Mouse (Mus musculus) small intestine, adult 2 months (tissue): ENCODE measurements around the gene Hist1h1b. TPM values are rescaled to one million over a fixed set of nuclear protein-coding genes. Genes with fewer than 3 reads are reported as not detected.
"Not testable (repeated sequence)": the region's sequence is repeated elsewhere in the genome, so short reads cannot be mapped to it uniquely, and the experiment has no call there.

Experiments
- H3K27ac ChIP-seq: fragments of 200-500 bp; 2 replicates; pipeline ENCODE4 v1.5.1; 2012; ENCODE audit warnings: low read depth, low read length, control low read depth, inconsistent platforms; ENCODE audit not compliant: insufficient read depth
- H3K27me3 ChIP-seq: fragments of 200-500 bp; 2 replicates; pipeline ENCODE4 v1.6.1; 2012; ENCODE audit warnings: mild to moderate bottlenecking, moderate library complexity, low read length, inconsistent platforms; ENCODE audit not compliant: control insufficient read depth, insufficient read depth
- H3K36me3 ChIP-seq: fragments of 200-500 bp; 2 replicates; pipeline ENCODE4 v1.6.1; 2012; ENCODE audit warnings: mild to moderate bottlenecking, low read length, control low read depth, inconsistent platforms; ENCODE audit not compliant: control insufficient read depth, insufficient read depth
- H3K4me1 ChIP-seq: fragments of 200-500 bp; 2 replicates; pipeline ENCODE4 v1.6.1; 2012; ENCODE audit warnings: low read length, inconsistent platforms, mixed read lengths; ENCODE audit not compliant: control insufficient read depth, insufficient read depth, insufficient read length
- H3K4me3 ChIP-seq: fragments of 200-500 bp; 2 replicates; pipeline ENCODE4 v1.5.1; 2012; ENCODE audit warnings: low read depth, mild to moderate bottlenecking, control low read depth, inconsistent platforms, low read length, moderate library complexity
- CTCF ChIP-seq: fragments of 200-500 bp; IDR thresholded peaks from 2 replicates; pipeline ENCODE4 v1.5.1; 2012; ENCODE audit warnings: low read depth, mild to moderate bottlenecking, control low read depth, inconsistent platforms, low read length, moderate library complexity, mixed read lengths; ENCODE audit not compliant: insufficient replicate concordance, insufficient read length; ENCODE audit errors: extremely low read depth
- POLR2A ChIP-seq: fragments of 200-500 bp; IDR thresholded peaks from 2 replicates; pipeline ENCODE4 v1.6.1; 2012; ENCODE audit warnings: low read depth, mild to moderate bottlenecking, control low read depth, inconsistent platforms, low read length, moderate library complexity
- WGBS: fragments of 180-500 bp; shearing (Covaris S2); methylation state at CpG from one replicate; pipeline ENCODE4 v1.1.7; 2018; 5-methylcytosine and 5-hydroxymethylcytosine counted together
- polyA plus RNA-seq: library from polyadenylated mRNA; depleted of rRNA; stranded (reverse); fragments of >200 nt; gene quantifications from 2 replicates; pipeline ENCODE4 v1.2.3, GENCODE M21; 2012; rRNA removed

Gene Hist1h1b
- polyA plus RNA-seq, 1 experiment: 2.6 TPM

DNA sequence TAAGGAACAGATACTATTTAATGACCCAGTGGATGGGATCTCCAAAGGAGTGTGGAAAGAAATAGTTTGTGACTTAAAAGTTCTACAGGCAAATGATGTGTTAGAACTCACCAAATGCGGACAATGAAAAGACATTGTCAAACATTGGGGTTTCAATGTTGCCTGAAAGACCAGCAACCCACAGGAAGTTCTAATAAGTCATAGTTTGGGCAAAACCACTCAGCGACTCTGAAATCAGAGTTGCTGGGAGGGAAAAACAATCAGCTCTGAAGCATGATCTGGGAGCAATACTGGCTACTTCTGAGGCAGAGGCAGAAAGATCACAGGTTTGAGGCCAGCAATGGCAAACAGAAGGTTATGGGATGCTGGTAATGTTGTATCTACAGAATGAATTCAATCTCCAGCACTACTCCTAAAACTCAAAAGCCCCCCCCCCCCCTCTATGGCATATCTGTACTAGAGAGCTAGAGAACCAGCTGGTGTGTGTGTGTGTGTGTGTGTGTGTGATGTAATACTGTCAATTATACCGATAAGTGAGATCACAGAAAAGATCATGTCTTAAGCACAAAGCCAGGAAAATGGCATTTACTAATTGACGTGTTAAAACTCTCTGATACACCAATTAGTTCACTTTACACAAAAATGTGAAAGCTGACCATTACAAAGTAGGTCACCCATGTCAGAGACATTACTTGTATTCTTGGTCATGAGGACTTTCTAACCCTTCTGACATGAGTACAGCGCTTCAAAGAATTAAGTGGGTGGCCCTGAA is 30.9 kb downstream of the Hist1h1b start:
- TF ChIP-seq POLR2A (no peak), CTCF (no peak)
- H3K27ac ChIP-seq: peak overlapping the region; percentile 71
- H3K36me3 ChIP-seq: no peaks in the 10 kb centered on the region; the same call in 1 of the 2 replicates
- WGBS: 2% methylated on average over 5 of the region's 5 CpGs
- no peaks in the 10 kb centered on the region for H3K27me3 ChIP-seq
- H3K4me1 ChIP-seq: peaks cover 3% of the 10 kb centered on the region; the same call in 1 of the 2 replicates
- H3K4me3 ChIP-seq: peak overlapping the region; percentile 66

- no peak for TF ChIP-seq CTCF
- no peak for TF ChIP-seq POLR2A
- H3K4me3 ChIP-seq: no peak overlapping the region
- no peaks in the 10 kb centered on the region; the same call in 1 of the 2 replicates for H3K36me3 ChIP-seq
- 29% methylated on average over 1 of the region's 1 CpGs for WGBS
- H3K27me3 ChIP-seq: no peaks in the 10 kb centered on the region
- H3K4me1 ChIP-seq: peaks cover 3% of the 10 kb centered on the region; the same call in 1 of the 2 replicates
- H3K27ac ChIP-seq: no peak overlapping the region
Observed at GRCm38 (mm10) chr13:21745006-21745405, 35.4 kb downstream of the Hist1h1b start.

- not testable (repeated sequence) for H3K36me3 ChIP-seq, H3K27me3 ChIP-seq, H3K4me1 ChIP-seq
- H3K27ac ChIP-seq: peak within 1 kb of the TSS; percentile 59
- peak within 1 kb of the TSS; percentile 61 for H3K4me3 ChIP-seq
- WGBS: under 1% methylated on average over 48 of the region's 56 CpGs
- peak; percentile 71; the same call in 1 of the 2 replicates for TF ChIP-seq POLR2A
Observed at GRCm38 (mm10) chr13:21734906-21735767, 45.3 kb downstream of the Hist1h1b start, which contains the start of gene Hist1h4j. Gene Hist1h4j (plus strand): TSS chr13:21735064.

- Histone ChIP-seq H3K4me3 (peak overlapping the region; percentile 61), H3K27me3 (no peaks in the 10 kb centered on the region), H3K36me3 (no peaks in the 10 kb centered on the region), H3K27ac (peak overlapping the region; percentile 59), H3K4me1 (no peaks in the 10 kb centered on the region; the same call in 1 of the 2 replicates)
- WGBS: 0% methylated on average over 21 of the region's 21 CpGs
- TF ChIP-seq CTCF (peak; percentile 80; the same call in 1 of the 2 replicates), POLR2A (no peak)
Observed at GRCm38 (mm10) chr13:21734010-21734905, 46.2 kb downstream of the Hist1h1b start.

DNA sequence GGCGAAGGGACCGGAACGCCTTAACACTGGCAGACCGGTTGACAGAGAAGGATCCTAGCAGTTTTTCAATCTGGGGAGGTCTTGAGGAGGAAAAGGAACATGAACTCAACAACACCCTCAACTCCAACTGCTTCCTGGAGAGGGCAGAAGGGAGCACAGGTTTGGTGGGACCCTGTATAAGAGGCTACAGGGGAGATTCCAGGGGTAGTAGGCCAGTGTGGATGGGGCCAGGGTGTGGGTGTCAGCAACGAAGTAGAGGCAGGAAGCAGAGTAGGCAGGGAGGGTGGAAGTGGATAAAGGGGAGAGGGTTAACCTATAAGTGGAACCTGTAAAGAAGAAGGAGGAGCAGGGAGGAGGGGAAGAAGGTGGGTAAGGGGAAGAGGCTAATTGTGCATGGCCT is 47.0 kb downstream of the Hist1h1b start:
- Histone ChIP-seq H3K27me3 (no peaks in the 10 kb centered on the region), H3K4me1 (no peaks in the 10 kb centered on the region; the same call in 1 of the 2 replicates), H3K27ac (no peak overlapping the region), H3K4me3 (no peak overlapping the region), H3K36me3 (no peaks in the 10 kb centered on the region)
- TF ChIP-seq CTCF (no peak; the same call in 1 of the 2 replicates), POLR2A (no peak)
- WGBS: 89% methylated on average over 5 of the region's 5 CpGs

Other genes starting within 250 kb of the Hist1h1b start
- gene Zkscan8, start 249.5 kb downstream of the Hist1h1b start, polyA plus RNA-seq: 0.66 and 0.79 TPM in 2 replicates
- gene Olfr1366, start 237.8 kb downstream of the Hist1h1b start, polyA plus RNA-seq: not detected in 2 replicates
- not detected in 2 replicates for gene Olfr1535, start 220.7 kb downstream of the Hist1h1b start, polyA plus RNA-seq
- not detected in 2 replicates for gene Olfr1364, start 198.9 kb downstream of the Hist1h1b start, polyA plus RNA-seq
- not detected in 2 replicates for gene Olfr1362, start 166.6 kb downstream of the Hist1h1b start, polyA plus RNA-seq
- gene Olfr11, start 138.1 kb downstream of the Hist1h1b start, polyA plus RNA-seq: not detected in 2 replicates
- not detected in 2 replicates for gene Olfr1361, start 117.2 kb downstream of the Hist1h1b start, polyA plus RNA-seq
- not detected in 2 replicates for gene Olfr1360, start 103.2 kb downstream of the Hist1h1b start, polyA plus RNA-seq
- not detected in 2 replicates for gene Olfr1359, start 82.5 kb downstream of the Hist1h1b start, polyA plus RNA-seq
- gene Hist1h2bl, start 64.5 kb downstream of the Hist1h1b start, polyA plus RNA-seq: 10.7 and 15.7 TPM in 2 replicates
- 66.1 and 104 TPM in 2 replicates for gene Hist1h2ai, start 64.2 kb downstream of the Hist1h1b start, polyA plus RNA-seq
- 79.4 and 100 TPM in 2 replicates for gene Hist1h3h, start 63.0 kb downstream of the Hist1h1b start, polyA plus RNA-seq
- 4.7 and 7.1 TPM in 2 replicates for gene Hist1h2bm, start 58.6 kb downstream of the Hist1h1b start, polyA plus RNA-seq
- 6.4 and 6.5 TPM in 2 replicates for gene Hist1h4j, start 45.6 kb downstream of the Hist1h1b start, polyA plus RNA-seq
- gene Hist1h4k, start 30.1 kb downstream of the Hist1h1b start, polyA plus RNA-seq: 35.5 and 55.4 TPM in 2 replicates
- gene Hist1h2ak, start 26.8 kb downstream of the Hist1h1b start, polyA plus RNA-seq: 40.0 and 60.2 TPM in 2 replicates
- gene Hist1h2bn, start 26.5 kb downstream of the Hist1h1b start, polyA plus RNA-seq: 13.6 and 21.8 TPM in 2 replicates
- gene Hist1h3i, start 2.7 kb upstream of the Hist1h1b start, polyA plus RNA-seq: 57.4 and 74.0 TPM in 2 replicates
- gene Hist1h2an, start 6.6 kb upstream of the Hist1h1b start, polyA plus RNA-seq: 33.8 and 67.8 TPM in 2 replicates
- 2.7 and 8.3 TPM in 2 replicates for gene Hist1h2bp, start 6.8 kb upstream of the Hist1h1b start, polyA plus RNA-seq
- gene Hist1h2bq, start 29.6 kb upstream of the Hist1h1b start, polyA plus RNA-seq: 31.1 and 32.0 TPM in 2 replicates
- gene Hist1h2ao, start 29.8 kb upstream of the Hist1h1b start, polyA plus RNA-seq: not detected in 2 replicates
- gene Hist1h4m, start 31.1 kb upstream of the Hist1h1b start, polyA plus RNA-seq: 16.0 TPM in 1 of 2 replicates, not detected in the other
- gene Hist1h4n, start 51.6 kb upstream of the Hist1h1b start, polyA plus RNA-seq: 30.7 and 41.0 TPM in 2 replicates
- 1,042 and 2,404 TPM in 2 replicates for gene Hist1h2ap, start 52.9 kb upstream of the Hist1h1b start, polyA plus RNA-seq
- 27.4 and 35.4 TPM in 2 replicates for gene Hist1h2br, start 53.1 kb upstream of the Hist1h1b start, polyA plus RNA-seq
- gene Zfp184, start 164.5 kb upstream of the Hist1h1b start, polyA plus RNA-seq: 0.13 and 0.23 TPM in 2 replicates
- gene Pom121l2, start 200.6 kb upstream of the Hist1h1b start, polyA plus RNA-seq: not detected in 2 replicates
- 1.2 and 2.0 TPM in 2 replicates for gene Prss16, start 229.1 kb upstream of the Hist1h1b start, polyA plus RNA-seq